Mouse (Mus musculus) thymus, postnatal 0 days (tissue): ENCODE measurements at regions not wholly inside any gene's neighbourhood (a gene's known extent, or its start where the extent isn't known, plus 50 kb on each side); places are given as distances from the start of the nearest gene placed in this dataset.

Experiments
- DNase-seq: peaks from one replicate; pipeline ENCODE4 v3.0.0-alpha.2; 2015; ENCODE audit warnings: low spot score

GRCm38 (mm10) chr13:41694749-41695419 is 89.2 kb downstream of the Tmem170b start:
- no peak for DNase-seq

- no peak for DNase-seq
Measured at GRCm38 (mm10) chr13:41696767-41697445, 91.2 kb downstream of the Tmem170b start.

- DNase-seq, result no peak
Measured at GRCm38 (mm10) chr13:41701345-41701744, 95.6 kb downstream of the Tmem170b start.

- DNase-seq, result no peak
Measured at GRCm38 (mm10) chr13:41701829-41702231, 96.1 kb downstream of the Tmem170b start.

GRCm38 (mm10) chr13:41703196-41703595 is 97.5 kb downstream of the Tmem170b start:
- DNase-seq, result no peak

- DNase-seq, result no peak
Measured at GRCm38 (mm10) chr13:41703618-41704017, 97.9 kb downstream of the Tmem170b start.

GRCm38 (mm10) chr13:41704806-41705205 is 99.1 kb downstream of the Tmem170b start:
- no peak for DNase-seq

GRCm38 (mm10) chr13:41705636-41706035 is 99.9 kb downstream of the Tmem170b start:
- no peak for DNase-seq

GRCm38 (mm10) chr13:41707811-41708210 is 102.1 kb downstream of the Tmem170b start:
- no peak for DNase-seq

GRCm38 (mm10) chr13:41709071-41709470 is 103.4 kb downstream of the Tmem170b start:
- DNase-seq, result no peak

- DNase-seq, result peak; percentile 75
Measured at GRCm38 (mm10) chr13:41709475-41710227, 103.9 kb downstream of the Tmem170b start.

- no peak for DNase-seq
Measured at GRCm38 (mm10) chr13:41712616-41713015, 106.9 kb downstream of the Tmem170b start.
